Mouse (Mus musculus) macrophage (primary cell): ENCODE results near the gene Nf2. TPM values are rescaled to one million over a fixed set of nuclear protein-coding genes. Genes with fewer than 3 reads are reported as not detected.

Experiments
- H3K27ac ChIP-seq: fragments of 350-480 bp; formaldehyde crosslinking; 2 replicates; pipeline ENCODE4 v1.9.0; 2021
- H3K36me3 ChIP-seq: fragments of 350-480 bp; formaldehyde crosslinking; 2 replicates; pipeline ENCODE4 v1.9.0; 2021; ENCODE audit errors: inconsistent target
- H3K4me3 ChIP-seq: fragments of 350-480 bp; formaldehyde crosslinking; 2 replicates; pipeline ENCODE4 v1.9.0; 2021; ENCODE audit errors: inconsistent target
- H3K79me2 ChIP-seq: fragments of 350-480 bp; formaldehyde crosslinking; 2 replicates; pipeline ENCODE4 v1.9.0; 2021; ENCODE audit errors: inconsistent target
- WGBS: methylation state at CpG from one replicate; pipeline ENCODE4 v1.1.7; 2026; ENCODE audit warnings: inconsistent platforms; ENCODE audit not compliant: missing documents; 5-methylcytosine and 5-hydroxymethylcytosine counted together
- polyA plus RNA-seq: library from polyadenylated mRNA; stranded (reverse); fragments of 250-400 nt; gene quantifications from 3 replicates; pipeline ENCODE4 v1.2.4, GENCODE M21; 2018; ENCODE audit warnings: inconsistent platforms

The Nf2 gene
- polyA plus RNA-seq, 1 experiment from 2014 or later, result 60.3 TPM

- WGBS, result 95% methylated on average over 6 of the region's 7 CpGs
- H3K36me3 ChIP-seq, result peaks cover 7% of the 10 kb centered on the region; the same call in 1 of the 2 replicates
- H3K4me3 ChIP-seq, result no peak overlapping the region
- no peaks in the 10 kb centered on the region for H3K79me2 ChIP-seq
- H3K27ac ChIP-seq, result no peak overlapping the region
Measured at GRCm38 (mm10) chr11:4731781-4732180, 117.6 kb downstream of the Nf2 start.

- 98% methylated on average over 5 of the region's 5 CpGs for WGBS
- H3K36me3 ChIP-seq, result peaks cover 13% of the 10 kb centered on the region; the same call in 1 of the 2 replicates
Measured at GRCm38 (mm10) chr11:4730913-4731312, 118.4 kb downstream of the Nf2 start.

GRCm38 (mm10) chr11:4730096-4730495 is 119.2 kb downstream of the Nf2 start:
- Histone ChIP-seq H3K4me3 (no peak overlapping the region), H3K27ac (no peak overlapping the region), H3K36me3 (peaks cover 20% of the 10 kb centered on the region; the same call in 1 of the 2 replicates), H3K79me2 (no peaks in the 10 kb centered on the region)
- 85% methylated on average over 5 of the region's 6 CpGs for WGBS

More at GRCm38 (mm10) chr11:4730913-4731312, 118.4 kb downstream of the Nf2 start:
- H3K27ac ChIP-seq, result no peak overlapping the region
- no peak overlapping the region for H3K4me3 ChIP-seq
- H3K79me2 ChIP-seq, result no peaks in the 10 kb centered on the region

GRCm38 (mm10) chr11:4729603-4730002 is 119.7 kb downstream of the Nf2 start:
- 42% methylated on average over 12 of the region's 12 CpGs for WGBS
- H3K27ac ChIP-seq, result no peak overlapping the region

GRCm38 (mm10) chr11:4721728-4722127 is 127.6 kb downstream of the Nf2 start:
- WGBS, result 95% methylated on average over 8 of the region's 8 CpGs
- Histone ChIP-seq H3K4me3 (no peak overlapping the region), H3K36me3 (peaks cover 29% of the 10 kb centered on the region), H3K27ac (no peak overlapping the region), H3K79me2 (no peaks in the 10 kb centered on the region; the same call in 1 of the 2 replicates)

More at GRCm38 (mm10) chr11:4729603-4730002, 119.7 kb downstream of the Nf2 start:
- Histone ChIP-seq H3K79me2 (no peaks in the 10 kb centered on the region), H3K36me3 (peaks cover 24% of the 10 kb centered on the region; the same call in 1 of the 2 replicates), H3K4me3 (no peak overlapping the region)

- Histone ChIP-seq H3K4me3 (no peak overlapping the region), H3K27ac (no peak overlapping the region), H3K36me3 (peaks cover 24% of the 10 kb centered on the region), H3K79me2 (peaks cover 5% of the 10 kb centered on the region; the same call in 1 of the 2 replicates)
- WGBS, result 94% methylated on average over 7 of the region's 7 CpGs
Measured at GRCm38 (mm10) chr11:4720900-4721580, 128.3 kb downstream of the Nf2 start.

GRCm38 (mm10) chr11:4720393-4720792 is 128.9 kb downstream of the Nf2 start:
- Histone ChIP-seq H3K27ac (no peak overlapping the region), H3K36me3 (peaks cover 18% of the 10 kb centered on the region), H3K79me2 (peaks cover 12% of the 10 kb centered on the region; the same call in 1 of the 2 replicates), H3K4me3 (no peak overlapping the region)
- WGBS, result 90% methylated on average over 11 of the region's 11 CpGs

GRCm38 (mm10) chr11:4719961-4720360 is 129.4 kb downstream of the Nf2 start:
- WGBS, result 93% methylated on average over 9 of the region's 9 CpGs
- peaks cover 15% of the 10 kb centered on the region for H3K36me3 ChIP-seq
- H3K79me2 ChIP-seq, result peaks cover 16% of the 10 kb centered on the region; the same call in 1 of the 2 replicates
- H3K4me3 ChIP-seq, result no peak overlapping the region
- H3K27ac ChIP-seq, result no peak overlapping the region

GRCm38 (mm10) chr11:4718548-4718947 is 130.8 kb downstream of the Nf2 start:
- Histone ChIP-seq H3K4me3 (no peak overlapping the region), H3K79me2 (peaks cover 16% of the 10 kb centered on the region; the same call in 1 of the 2 replicates), H3K36me3 (peaks cover 6% of the 10 kb centered on the region), H3K27ac (no peak overlapping the region)
- 96% methylated on average over 5 of the region's 5 CpGs for WGBS

- H3K4me3 ChIP-seq, result no peak overlapping the region
- no peak overlapping the region for H3K27ac ChIP-seq
- H3K36me3 ChIP-seq, result no peaks in the 10 kb centered on the region
- 97% methylated on average over 5 of the region's 5 CpGs for WGBS
- peaks cover 16% of the 10 kb centered on the region; the same call in 1 of the 2 replicates for H3K79me2 ChIP-seq
Measured at GRCm38 (mm10) chr11:4716530-4717236, 132.7 kb downstream of the Nf2 start.

Other genes starting within 250 kb of the Nf2 start
- not detected in 3 replicates for gene Gm11032, start 229.5 kb downstream of the Nf2 start, polyA plus RNA-seq
- gene Ascc2, start 211.8 kb downstream of the Nf2 start, polyA plus RNA-seq, result 29.1 to 42.2 TPM (median 35.1 TPM) in 3 replicates
- gene Uqcr10, start 145.2 kb downstream of the Nf2 start, polyA plus RNA-seq, result 160 to 375 TPM (median 326 TPM) in 3 replicates
- 12.8 to 30.5 TPM (median 29.0 TPM) in 3 replicates for gene Zmat5, start 144.9 kb downstream of the Nf2 start, polyA plus RNA-seq
- gene Cabp7, start 102.8 kb downstream of the Nf2 start, polyA plus RNA-seq, result 0.04 TPM in 1 of 3 replicates, not detected in the others
- 1.7 to 4.1 TPM (median 2.3 TPM) in 3 replicates for gene Nipsnap1, start 24.4 kb upstream of the Nf2 start, polyA plus RNA-seq
- 27.0 to 37.9 TPM (median 33.4 TPM) in 3 replicates for gene Thoc5, start 45.8 kb upstream of the Nf2 start, polyA plus RNA-seq
- 0.11 to 0.14 TPM in 2 of 3 replicates, not detected in the other for gene Nefh, start 98.5 kb upstream of the Nf2 start, polyA plus RNA-seq
- gene Ap1b1, start 137.3 kb upstream of the Nf2 start, polyA plus RNA-seq, result 127 to 179 TPM (median 133 TPM) in 3 replicates
- gene Rasl10a, start 208.6 kb upstream of the Nf2 start, polyA plus RNA-seq, result not detected in 3 replicates
- 29.9 to 46.7 TPM (median 32.6 TPM) in 3 replicates for gene Gas2l1, start 215.8 kb upstream of the Nf2 start, polyA plus RNA-seq
- gene Rhbdd3, start 249.4 kb upstream of the Nf2 start, polyA plus RNA-seq, result 7.5 to 13.4 TPM (median 8.4 TPM) in 3 replicates
- gene Ewsr1, start 249.7 kb upstream of the Nf2 start, polyA plus RNA-seq, result 241 to 1,448 TPM (median 260 TPM) in 3 replicates